Mouse (Mus musculus) brain, adult 2 months (tissue): ENCODE results near the gene Gm14781.
"Not testable (repeated sequence)": the region's sequence is repeated elsewhere in the genome, so short reads cannot be mapped to it uniquely, and the experiment has no call there.

Source experiments
- DNase-seq: peaks from one replicate; pipeline ENCODE4 v3.0.0; 2011; ENCODE audit warnings: low read depth, low spot score

Gene Gm14781

GRCm38 (mm10) chrX:91631894-91632293 is at the start of gene Gm14781:
Gm14781 (plus strand) TSS chrX:91632194.
- DNase-seq: not testable (repeated sequence)

GRCm38 (mm10) chrX:91654964-91655575 is 23.1 kb downstream of the Gm14781 start:
- not testable (repeated sequence) for DNase-seq
